Mouse (Mus musculus) spleen, adult 2 months (tissue): Measurements from ENCODE around the gene Haus2. TPM values are rescaled to one million over a fixed set of nuclear protein-coding genes. Genes with fewer than 3 reads are reported as not detected.

ENCODE experiments used
- DNase-seq, 2 experiments: peaks; one replicate each; pipeline versions ENCODE4 v3.0.0 to v3.0.0-alpha.2; 2012 to 2021; ENCODE audit warnings: low spot score in 2 of 2, low read depth in 1 of 2
- H3K27ac ChIP-seq: fragments of 200-500 bp; 2 replicates; pipeline ENCODE4 v1.5.1; 2012; ENCODE audit warnings: low read length, inconsistent platforms; ENCODE audit not compliant: insufficient read depth
- H3K27me3 ChIP-seq: fragments of 200-500 bp; 2 replicates; pipeline ENCODE4 v1.6.1; 2012; ENCODE audit warnings: mild to moderate bottlenecking, moderate library complexity, low read length, inconsistent platforms; ENCODE audit not compliant: control insufficient read depth, insufficient read depth
- H3K36me3 ChIP-seq: fragments of 200-500 bp; 2 replicates; pipeline ENCODE4 v1.6.1; 2012; ENCODE audit warnings: mild to moderate bottlenecking, low read length, inconsistent platforms; ENCODE audit not compliant: control insufficient read depth, insufficient read depth
- H3K4me1 ChIP-seq: fragments of 200-500 bp; 2 replicates; pipeline ENCODE4 v1.6.1; 2011; ENCODE audit warnings: inconsistent platforms; ENCODE audit not compliant: control insufficient read depth, insufficient read depth, insufficient read length
- H3K4me3 ChIP-seq: fragments of 200-500 bp; 2 replicates; pipeline ENCODE4 v1.5.1; 2011; ENCODE audit warnings: mild to moderate bottlenecking, inconsistent platforms; ENCODE audit not compliant: insufficient read depth, insufficient read length; ENCODE audit errors: extremely low read depth
- CTCF ChIP-seq: fragments of 200-500 bp; IDR thresholded peaks from 2 replicates; pipeline ENCODE4 v1.5.1; 2011; ENCODE audit warnings: mild to moderate bottlenecking, inconsistent platforms; ENCODE audit not compliant: insufficient read depth, insufficient read length, insufficient replicate concordance; ENCODE audit errors: extremely low read depth
- POLR2A ChIP-seq: fragments of 200-500 bp; IDR thresholded peaks from 2 replicates; pipeline ENCODE4 v1.6.1; 2011; ENCODE audit warnings: low read depth, low read length, inconsistent platforms
- WGBS: fragments of 180-500 bp; shearing (Covaris S2); methylation state at CpG from one replicate; pipeline ENCODE4 v1.1.7; 2018; 5-methylcytosine and 5-hydroxymethylcytosine counted together
- polyA plus RNA-seq: library from polyadenylated mRNA; depleted of rRNA; stranded (reverse); fragments of >200 nt; gene quantifications from 2 replicates; pipeline ENCODE4 v1.2.3, GENCODE M21; 2012

The Haus2 gene
- polyA plus RNA-seq, 1 experiment: 0.99 TPM

GRCm38 (mm10) chr2:120578286-120578685, 30.9 kb upstream of the Haus2 start:
- peaks cover 7% of the 10 kb centered on the region for H3K4me1 ChIP-seq
- no peaks in the 10 kb centered on the region; the same call in 1 of the 2 replicates for H3K36me3 ChIP-seq
- WGBS: 13% methylated on average over 5 of the region's 5 CpGs
- no peaks in the 10 kb centered on the region for H3K27me3 ChIP-seq
- H3K27ac ChIP-seq: peak overlapping the region; percentile 68
- H3K4me3 ChIP-seq: no peak overlapping the region
- TF ChIP-seq POLR2A (no peak), CTCF (no peak)
- peak; percentile 21 to 77 for DNase-seq

- Histone ChIP-seq H3K27me3 (no peaks in the 10 kb centered on the region), H3K4me1 (no peaks in the 10 kb centered on the region), H3K27ac (no peak overlapping the region), H3K36me3 (peaks cover 3% of the 10 kb centered on the region), H3K4me3 (no peak overlapping the region)
- WGBS: 91% methylated on average over 5 of the region's 5 CpGs
- no peak for DNase-seq
- no peak for TF ChIP-seq POLR2A
- TF ChIP-seq CTCF: no peak
Measured at GRCm38 (mm10) chr2:120589759-120590158, 19.4 kb upstream of the Haus2 start.

GRCm38 (mm10) chr2:120592227-120592626, 17.0 kb upstream of the Haus2 start:
- WGBS: 83% methylated on average over 1 of the region's 1 CpGs
- Histone ChIP-seq H3K27ac (no peak overlapping the region), H3K36me3 (peaks cover 13% of the 10 kb centered on the region), H3K27me3 (no peaks in the 10 kb centered on the region), H3K4me1 (no peaks in the 10 kb centered on the region), H3K4me3 (no peak overlapping the region)
- TF ChIP-seq POLR2A: no peak
- TF ChIP-seq CTCF: no peak
- no peak for DNase-seq

GRCm38 (mm10) chr2:120597734-120598133, 11.4 kb upstream of the Haus2 start:
- Histone ChIP-seq H3K4me3 (no peak overlapping the region), H3K27me3 (no peaks in the 10 kb centered on the region), H3K4me1 (no peaks in the 10 kb centered on the region), H3K36me3 (peaks cover 21% of the 10 kb centered on the region), H3K27ac (no peak overlapping the region)
- no peak for TF ChIP-seq CTCF
- TF ChIP-seq POLR2A: no peak
- 91% methylated on average over 2 of the region's 2 CpGs for WGBS
- no peak for DNase-seq

- Histone ChIP-seq H3K27ac (no peak overlapping the region), H3K27me3 (no peaks in the 10 kb centered on the region), H3K36me3 (peaks cover 20% of the 10 kb centered on the region), H3K4me3 (no peak overlapping the region), H3K4me1 (no peaks in the 10 kb centered on the region)
- DNase-seq: no peak
- WGBS: 56% methylated on average over 4 of the region's 4 CpGs
- TF ChIP-seq CTCF (no peak), POLR2A (no peak)
Measured at GRCm38 (mm10) chr2:120599506-120599905, 9.7 kb upstream of the Haus2 start.

GRCm38 (mm10) chr2:120606021-120606690, 3.0 kb upstream of the Haus2 start:
- WGBS: 91% methylated on average over 6 of the region's 6 CpGs
- no peak for TF ChIP-seq POLR2A
- no peak for TF ChIP-seq CTCF
- no peak for DNase-seq
- Histone ChIP-seq H3K36me3 (peaks cover 8% of the 10 kb centered on the region), H3K4me1 (no peaks in the 10 kb centered on the region), H3K27me3 (no peaks in the 10 kb centered on the region), H3K4me3 (no peak overlapping the region), H3K27ac (no peak overlapping the region)
